Mouse (Mus musculus) stomach, postnatal 0 days (tissue): Measurements from ENCODE around the gene Olfr155. TPM values are rescaled to one million over a fixed set of nuclear protein-coding genes. Genes with fewer than 3 reads are reported as not detected.

ENCODE experiments used
- ATAC-seq: fragments of 200-750 bp; cut with Nextera tagmentation; 2 replicates; pipeline ENCODE4 v1.8.0; 2017; ENCODE audit not compliant: low FRiP score, low TSS enrichment
- DNase-seq: peaks from one replicate; pipeline ENCODE4 v3.0.0-alpha.2; 2016; ENCODE audit warnings: low spot score
- H3K27ac ChIP-seq: fragments of 300-500 bp; sonication (generic); replicated peaks from 2 replicates; pipeline ENCODE4 v1.5.1; 2014; ENCODE audit warnings: mild to moderate bottlenecking, control low read depth
- H3K27me3 ChIP-seq: fragments of 300-500 bp; sonication (generic); 2 replicates; pipeline ENCODE4 v1.6.1; 2014; ENCODE audit warnings: low read length; ENCODE audit not compliant: control insufficient read depth, insufficient read depth
- H3K36me3 ChIP-seq: fragments of 300-500 bp; sonication (generic); 2 replicates; pipeline ENCODE4 v1.6.1; 2014; ENCODE audit warnings: low read length, mixed read lengths; ENCODE audit not compliant: control insufficient read depth, insufficient read depth
- H3K4me1 ChIP-seq: fragments of 300-500 bp; sonication (generic); replicated peaks from 2 replicates; pipeline ENCODE4 v1.6.1; 2014; ENCODE audit warnings: antibody characterized with exemption; ENCODE audit not compliant: control insufficient read depth, insufficient read depth
- H3K4me2 ChIP-seq: fragments of 300-500 bp; sonication (generic); replicated peaks from 2 replicates; pipeline ENCODE4 v1.6.1; 2014; ENCODE audit warnings: low read depth, mild to moderate bottlenecking, control low read depth, moderate library complexity
- H3K4me3 ChIP-seq: fragments of 300-500 bp; sonication (generic); 2 replicates; pipeline ENCODE4 v1.5.1; 2014; ENCODE audit warnings: low read depth, low read length, control low read depth
- H3K9ac ChIP-seq: fragments of 300-500 bp; sonication (generic); 2 replicates; pipeline ENCODE4 v1.6.1; 2014; ENCODE audit warnings: mild to moderate bottlenecking, low read length, control low read depth, mixed read lengths
- H3K9me3 ChIP-seq: fragments of 300-500 bp; sonication (generic); 2 replicates; pipeline ENCODE4 v1.6.1; 2016; ENCODE audit warnings: low read length; ENCODE audit not compliant: control insufficient read depth
- CTCF ChIP-seq: IDR thresholded peaks from 2 replicates; pipeline ENCODE4 v1.5.1; 2016; ENCODE audit warnings: antibody characterized with exemption, low read depth, mild to moderate bottlenecking, moderate library complexity
- EP300 ChIP-seq: optimal IDR thresholded peaks from 2 replicates; pipeline ENCODE3; 2016; ENCODE audit warnings: antibody characterized with exemption
- WGBS: fragments of 180-500 bp; shearing (Covaris S2); extraction: QIAGEN DNeasy Blood & Tissue Kit; methylation state at CpG from one replicate; pipeline ENCODE4 v1.1.7; 2014; 5-methylcytosine and 5-hydroxymethylcytosine counted together
- polyA plus RNA-seq: library from polyadenylated mRNA; unstranded; fragments of >200 nt; fragmentation: Nextera tagmentation; extraction: Ambion mirVana; gene quantifications from 2 replicates; pipeline ENCODE4 v1.2.1, GENCODE M21; 2015

Gene Olfr155
- polyA plus RNA-seq, 1 experiment from 2014 or later, result not detected

DNA sequence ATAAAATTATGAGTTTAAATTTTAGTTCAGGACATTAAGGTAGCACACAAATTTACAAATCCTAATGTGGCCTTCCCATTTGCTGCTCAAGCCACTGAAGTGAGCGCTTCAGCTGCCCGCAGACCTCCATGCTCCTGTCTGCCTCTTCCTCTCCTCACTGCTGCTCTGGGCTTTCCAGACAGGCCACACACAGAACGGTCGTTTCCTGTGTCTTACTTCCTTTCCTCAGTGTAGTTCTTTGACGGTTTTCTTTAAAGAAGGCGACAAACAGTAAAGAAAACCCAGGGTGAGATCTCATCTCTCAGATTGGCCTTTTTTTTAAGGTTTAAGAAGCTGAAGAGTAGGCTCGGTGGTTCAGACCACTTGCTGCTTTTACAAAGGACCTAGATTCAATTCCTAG is 52.3 kb downstream of the Olfr155 start:
- 75% methylated on average over 7 of the region's 7 CpGs for WGBS
- H3K36me3 ChIP-seq, result no peaks in the 10 kb centered on the region
- DNase-seq (no peak), ATAC-seq (no peak)
- H3K4me3 ChIP-seq, result no peak overlapping the region
- no peak overlapping the region for H3K4me2 ChIP-seq
- H3K9me3 ChIP-seq, result no peaks in the 10 kb centered on the region
- H3K27me3 ChIP-seq, result no peaks in the 10 kb centered on the region
- H3K4me1 ChIP-seq, result no peaks in the 10 kb centered on the region
- TF ChIP-seq EP300 (no peak), CTCF (no peak)
- no peak overlapping the region for H3K9ac ChIP-seq
- H3K27ac ChIP-seq, result no peak overlapping the region

DNA sequence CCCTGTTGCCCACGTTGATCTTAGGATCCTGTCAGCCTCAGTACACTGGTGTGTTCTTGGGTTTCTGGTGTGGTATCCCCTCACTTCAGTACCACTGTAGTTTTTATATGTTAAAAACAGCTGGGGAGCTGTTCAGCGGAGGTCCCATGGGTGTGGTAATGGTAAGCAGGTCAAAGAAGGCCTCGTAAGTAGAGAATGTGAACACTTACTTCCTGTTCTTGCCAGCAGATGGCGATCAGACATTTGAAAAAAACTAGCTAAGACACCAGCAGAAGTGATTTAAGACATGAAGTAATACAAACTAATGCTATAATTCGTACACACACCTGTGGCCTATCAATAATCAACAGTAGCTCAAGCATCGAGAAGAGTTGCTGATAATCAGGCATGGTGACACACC is 55.1 kb downstream of the Olfr155 start:
- peak; percentile 63 for ATAC-seq
- peak; percentile 50 for DNase-seq
- Histone ChIP-seq H3K9ac (no peak overlapping the region), H3K4me3 (no peak overlapping the region), H3K27me3 (no peaks in the 10 kb centered on the region), H3K4me2 (no peak overlapping the region), H3K27ac (no peak overlapping the region), H3K9me3 (no peaks in the 10 kb centered on the region), H3K4me1 (no peaks in the 10 kb centered on the region), H3K36me3 (peaks cover 2% of the 10 kb centered on the region; the same call in 1 of the 2 replicates)
- 18% methylated on average over 6 of the region's 6 CpGs for WGBS
- TF ChIP-seq EP300, result no peak
- peak; percentile 77 for TF ChIP-seq CTCF

Other genes with a start within 250 kb of the Olfr155 start
- 4.8 and 6.7 TPM in 2 replicates for gene Npr2, start 219.6 kb upstream of the Olfr155 start, polyA plus RNA-seq
- gene Spag8, start 198.0 kb upstream of the Olfr155 start, polyA plus RNA-seq, result 0.23 and 0.38 TPM in 2 replicates
- 150 and 152 TPM in 2 replicates for gene Hint2, start 195.1 kb upstream of the Olfr155 start, polyA plus RNA-seq
- gene Tmem8b, start 182.6 kb upstream of the Olfr155 start, polyA plus RNA-seq, result 2.0 and 2.4 TPM in 2 replicates
- gene Fam221b, start 182.4 kb upstream of the Olfr155 start, polyA plus RNA-seq, result 3.1 and 3.6 TPM in 2 replicates
- gene Olfr70, start 150.8 kb upstream of the Olfr155 start, polyA plus RNA-seq, result not detected in 2 replicates
- gene Olfr71, start 141.3 kb upstream of the Olfr155 start, polyA plus RNA-seq, result not detected in 2 replicates
- 6.1 and 7.8 TPM in 2 replicates for gene Hrct1, start 124.4 kb upstream of the Olfr155 start, polyA plus RNA-seq
- gene Spaar, start 121.5 kb upstream of the Olfr155 start, polyA plus RNA-seq, result 0.27 and 0.30 TPM in 2 replicates
- gene Olfr159, start 80.6 kb upstream of the Olfr155 start, polyA plus RNA-seq, result not detected in 2 replicates
- not detected in 2 replicates for gene Olfr156, start 27.7 kb upstream of the Olfr155 start, polyA plus RNA-seq
- 0.04 and 0.06 TPM in 2 replicates for gene Olfr157, start 11.4 kb upstream of the Olfr155 start, polyA plus RNA-seq
- gene Reck, start 24.0 kb downstream of the Olfr155 start, polyA plus RNA-seq, result 10.2 and 11.3 TPM in 2 replicates
- gene Glipr2, start 105.8 kb downstream of the Olfr155 start, polyA plus RNA-seq, result 43.4 and 46.4 TPM in 2 replicates
- gene Ccin, start 131.9 kb downstream of the Olfr155 start, polyA plus RNA-seq, result not detected in 2 replicates
- gene Clta, start 152.9 kb downstream of the Olfr155 start, polyA plus RNA-seq, result 191 and 194 TPM in 2 replicates
- 19.2 and 21.1 TPM in 2 replicates for gene Gne, start 232.6 kb downstream of the Olfr155 start, polyA plus RNA-seq